Mouse (Mus musculus): ENCODE results near the gene Trak1.
"Not testable (repeated sequence)": the region's sequence is repeated elsewhere in the genome, so short reads cannot be mapped to it uniquely, and the experiment has no call there.

The Trak1 gene

GRCm38 (mm10) chr9:121319323-121319966, 22.1 kb downstream of the Trak1 start:
- no peak for DNase-seq (ENCODE audit: low read depth, low spot score)

GRCm38 (mm10) chr9:121320433-121320832, 23.1 kb downstream of the Trak1 start:
- DNase-seq (ENCODE audit: low read depth, low spot score): no peak

- no peak for DNase-seq (ENCODE audit: low read depth, low spot score)
Measured at GRCm38 (mm10) chr9:121321118-121321517, 23.8 kb downstream of the Trak1 start.

- no peak for DNase-seq (ENCODE audit: low read depth, low spot score)
Measured at GRCm38 (mm10) chr9:121322034-121322433, 24.7 kb downstream of the Trak1 start.

- DNase-seq (ENCODE audit: low read depth, low spot score): not testable (repeated sequence)
Measured at GRCm38 (mm10) chr9:121328342-121328741, 31.0 kb downstream of the Trak1 start.

- no peak for DNase-seq (ENCODE audit: low read depth, low spot score)
Measured at GRCm38 (mm10) chr9:121329181-121329580, 31.9 kb downstream of the Trak1 start.

- DNase-seq (ENCODE audit: low read depth, low spot score): no peak
Measured at GRCm38 (mm10) chr9:121330065-121330464, 32.8 kb downstream of the Trak1 start.

GRCm38 (mm10) chr9:121331438-121331837, 34.1 kb downstream of the Trak1 start:
- no peak for DNase-seq (ENCODE audit: low read depth, low spot score)

- DNase-seq (ENCODE audit: low read depth, low spot score): no peak
Measured at GRCm38 (mm10) chr9:121331878-121332630, 34.8 kb downstream of the Trak1 start.

- DNase-seq (ENCODE audit: low read depth, low spot score): no peak
Measured at GRCm38 (mm10) chr9:121333559-121333958, 36.3 kb downstream of the Trak1 start.

- no peak for DNase-seq (ENCODE audit: low read depth, low spot score)
Measured at GRCm38 (mm10) chr9:121334311-121334851, 37.1 kb downstream of the Trak1 start.

GRCm38 (mm10) chr9:121335568-121335967, 38.3 kb downstream of the Trak1 start:
- DNase-seq (ENCODE audit: low read depth, low spot score): no peak

- DNase-seq (ENCODE audit: low read depth, low spot score): no peak
Measured at GRCm38 (mm10) chr9:121336324-121336946, 39.1 kb downstream of the Trak1 start.

GRCm38 (mm10) chr9:121337216-121337937, 40.1 kb downstream of the Trak1 start:
- no peak for DNase-seq (ENCODE audit: low read depth, low spot score)

- DNase-seq (ENCODE audit: low read depth, low spot score): no peak
Measured at GRCm38 (mm10) chr9:121337938-121338289, 40.6 kb downstream of the Trak1 start.

- no peak for DNase-seq (ENCODE audit: low read depth, low spot score)
Measured at GRCm38 (mm10) chr9:121341832-121342231, 44.5 kb downstream of the Trak1 start.

GRCm38 (mm10) chr9:121342510-121343110, 45.3 kb downstream of the Trak1 start:
- no peak for DNase-seq (ENCODE audit: low read depth, low spot score)

GRCm38 (mm10) chr9:121343122-121343876, 46.0 kb downstream of the Trak1 start:
- DNase-seq (ENCODE audit: low read depth, low spot score): no peak

GRCm38 (mm10) chr9:121344344-121344743, 47.0 kb downstream of the Trak1 start:
- DNase-seq (ENCODE audit: low read depth, low spot score): no peak

GRCm38 (mm10) chr9:121345427-121346130, 48.3 kb downstream of the Trak1 start:
- DNase-seq (ENCODE audit: low read depth, low spot score): no peak

All from WW6 (cell line).